Mouse (Mus musculus) hindbrain, embryonic 16.5 days (tissue): ENCODE data around the gene Galc. TPM values are rescaled to one million over a fixed set of nuclear protein-coding genes. Genes with fewer than 3 reads are reported as not detected.

Source experiments
- ATAC-seq: fragments of 200-750 bp; cut with Nextera tagmentation; 2 replicates; pipeline ENCODE4 v1.8.0; 2017; ENCODE audit warnings: moderate TSS enrichment, moderate library complexity
- H3K27ac ChIP-seq: fragments of 300-500 bp; sonication (generic); 2 replicates; pipeline ENCODE4 v1.5.1; 2014; ENCODE audit warnings: low read depth, mild to moderate bottlenecking, control low read depth, low read length, moderate library complexity
- H3K27me3 ChIP-seq: fragments of 300-500 bp; sonication (generic); replicated peaks from 2 replicates; pipeline ENCODE4 v1.6.1; 2014; ENCODE audit warnings: low read length; ENCODE audit not compliant: control insufficient read depth, insufficient read depth
- H3K36me3 ChIP-seq: fragments of 300-500 bp; sonication (generic); 2 replicates; pipeline ENCODE4 v1.6.1; 2014; ENCODE audit warnings: mild to moderate bottlenecking, low read length, moderate library complexity, mixed read lengths; ENCODE audit not compliant: control insufficient read depth, insufficient read depth
- H3K4me1 ChIP-seq: fragments of 300-500 bp; sonication (generic); 2 replicates; pipeline ENCODE4 v1.6.1; 2014; ENCODE audit warnings: low read depth, low read length; ENCODE audit not compliant: control insufficient read depth, insufficient read depth
- H3K4me2 ChIP-seq: fragments of 300-500 bp; sonication (generic); 2 replicates; pipeline ENCODE4 v1.6.1; 2014; ENCODE audit warnings: mild to moderate bottlenecking, low read length, control low read depth, moderate library complexity
- H3K4me3 ChIP-seq: fragments of 300-500 bp; sonication (generic); 2 replicates; pipeline ENCODE4 v1.5.1; 2014; ENCODE audit warnings: mild to moderate bottlenecking, low read length, control low read depth, moderate library complexity
- H3K9ac ChIP-seq: fragments of 300-500 bp; sonication (generic); 2 replicates; pipeline ENCODE4 v1.6.1; 2014; ENCODE audit warnings: low read depth, mild to moderate bottlenecking, control low read depth, low read length, moderate library complexity
- H3K9me3 ChIP-seq: fragments of 300-500 bp; sonication (generic); 2 replicates; pipeline ENCODE4 v1.6.1; 2014; ENCODE audit warnings: mild to moderate bottlenecking, low read length, moderate library complexity; ENCODE audit not compliant: control insufficient read depth
- WGBS: fragments of 180-500 bp; shearing (Covaris S2); extraction: QIAGEN DNeasy Blood & Tissue Kit; methylation state at CpG from one replicate; pipeline ENCODE4 v1.1.7; 2014; 5-methylcytosine and 5-hydroxymethylcytosine counted together
- polyA plus RNA-seq: library from polyadenylated mRNA; unstranded; fragments of >200 nt; fragmentation: Nextera tagmentation; extraction: Ambion mirVana; gene quantifications from 2 replicates; pipeline ENCODE4 v1.2.1, GENCODE M21; 2015

The Galc gene
- 10.6 and 11.7 TPM in 2 replicates for polyA plus RNA-seq

DNA sequence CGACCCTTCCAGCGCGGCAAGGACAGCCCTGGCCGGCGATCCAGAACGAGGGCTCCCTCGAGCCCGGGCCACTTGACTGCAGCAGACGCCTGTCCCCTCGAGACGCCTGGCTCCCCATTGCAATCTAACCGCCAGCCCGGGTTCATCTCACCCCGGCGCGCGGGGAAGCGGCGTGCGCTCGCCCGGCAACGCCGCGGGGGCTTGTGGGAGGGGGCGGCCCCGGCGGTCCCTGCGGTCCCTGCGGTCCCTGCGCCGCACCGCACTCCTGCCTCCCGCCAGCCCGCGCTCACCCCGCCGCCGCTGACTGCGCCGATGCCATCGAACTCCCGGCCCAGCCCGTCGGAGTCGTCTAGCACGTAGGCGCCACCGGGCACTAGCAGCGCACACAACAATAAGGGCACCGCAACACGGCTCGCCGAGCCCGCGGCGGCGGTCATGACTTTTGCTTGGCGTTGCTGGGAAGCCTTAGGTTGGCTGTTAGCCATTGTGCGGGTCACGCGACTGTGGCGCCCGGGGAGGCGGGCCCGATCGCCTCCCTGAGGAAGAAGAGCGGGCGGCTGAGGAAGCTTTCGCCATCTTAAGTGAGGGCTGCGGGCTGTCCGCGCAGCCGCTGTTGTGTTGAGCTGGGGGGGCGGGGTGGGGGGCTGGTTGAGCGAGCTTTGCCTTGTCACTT is at the start of gene Galc:
TSS of gene Galc (minus strand) at position 615 of the 673 bp plus-strand sequence.
- Histone ChIP-seq H3K4me1 (0 out of 2 replicates have a peak, but pooled peaks cover 2% of the 10 kb centered on the region), H3K27ac (peak within 1 kb of the TSS; percentile 98), H3K9ac (peak within 1 kb of the TSS; percentile 98), H3K4me3 (peak within 1 kb of the TSS; percentile 84), H3K4me2 (peak within 1 kb of the TSS; percentile 63), H3K27me3 (no peaks in the 10 kb centered on the region), H3K9me3 (no peaks in the 10 kb centered on the region), H3K36me3 (no peaks in the 10 kb centered on the region)
- 0% methylated on average over 69 of the region's 76 CpGs for WGBS
- peak; percentile 97 for ATAC-seq

- H3K4me3 ChIP-seq: no peak overlapping the region
- whole genome bisulfite sequencing: 82% methylated on average over 7 of the region's 7 CpGs
- no peak for ATAC-seq
Measured at GRCm38 (mm10) chr12:98307179-98307915, 48.1 kb upstream of the Galc start.

GRCm38 (mm10) chr12:98303013-98303412 is 43.8 kb upstream of the Galc start:
- no peak overlapping the region for H3K4me3 ChIP-seq
- H3K9me3 ChIP-seq: no peaks in the 10 kb centered on the region
- H3K27me3 ChIP-seq: no peaks in the 10 kb centered on the region

More at GRCm38 (mm10) chr12:98307179-98307915, 48.1 kb upstream of the Galc start:
- no peak overlapping the region for H3K4me2 ChIP-seq
- no peak overlapping the region for H3K27ac ChIP-seq
- H3K27me3 ChIP-seq: no peaks in the 10 kb centered on the region
- no peaks in the 10 kb centered on the region for H3K9me3 ChIP-seq
- no peaks in the 10 kb centered on the region for H3K4me1 ChIP-seq
- H3K9ac ChIP-seq: no peak overlapping the region
- no peaks in the 10 kb centered on the region for H3K36me3 ChIP-seq

GRCm38 (mm10) chr12:98301980-98302379 is 42.7 kb upstream of the Galc start:
- Histone ChIP-seq H3K36me3 (no peaks in the 10 kb centered on the region), H3K9ac (no peak overlapping the region), H3K4me2 (no peak overlapping the region), H3K27ac (no peak overlapping the region), H3K4me1 (no peaks in the 10 kb centered on the region), H3K9me3 (no peaks in the 10 kb centered on the region), H3K27me3 (no peaks in the 10 kb centered on the region), H3K4me3 (no peak overlapping the region)
- 93% methylated on average over 5 of the region's 5 CpGs for WGBS
- no peak for ATAC-seq

More at GRCm38 (mm10) chr12:98303013-98303412, 43.8 kb upstream of the Galc start:
- H3K36me3 ChIP-seq: no peaks in the 10 kb centered on the region
- no peaks in the 10 kb centered on the region for H3K4me1 ChIP-seq
- no peak overlapping the region for H3K27ac ChIP-seq
- WGBS: 38% methylated on average over 1 of the region's 1 CpGs
- no peak overlapping the region for H3K4me2 ChIP-seq
- no peak for ATAC-seq
- H3K9ac ChIP-seq: no peak overlapping the region

- Histone ChIP-seq H3K4me1 (no peaks in the 10 kb centered on the region), H3K27me3 (no peaks in the 10 kb centered on the region), H3K4me3 (no peak overlapping the region), H3K27ac (no peak overlapping the region), H3K9me3 (no peaks in the 10 kb centered on the region), H3K36me3 (no peaks in the 10 kb centered on the region), H3K9ac (no peak overlapping the region), H3K4me2 (no peak overlapping the region)
- ATAC-seq: no peak
- WGBS: 81% methylated on average over 2 of the region's 2 CpGs
Measured at GRCm38 (mm10) chr12:98294241-98294640, 35.0 kb upstream of the Galc start.

DNA sequence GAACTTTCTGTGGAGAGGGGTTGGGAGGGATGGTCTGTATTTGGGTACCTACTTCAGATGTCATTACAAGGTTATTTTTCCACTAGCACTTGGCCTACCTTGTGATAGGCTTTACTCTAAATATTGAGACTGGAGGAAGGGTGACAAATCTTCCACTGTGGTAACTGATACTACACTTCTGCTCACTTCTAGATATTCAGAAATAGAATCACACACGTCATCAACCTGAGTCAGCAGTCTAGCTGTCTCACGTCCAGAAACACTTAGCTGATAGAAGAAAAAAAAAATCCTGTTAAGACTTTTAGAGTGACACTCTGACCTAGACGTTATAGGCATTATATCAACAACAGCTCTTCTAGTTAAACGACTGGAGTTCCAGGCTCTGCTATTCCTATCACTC is 33.0 kb upstream of the Galc start:
- H3K4me1 ChIP-seq: no peaks in the 10 kb centered on the region
- no peaks in the 10 kb centered on the region for H3K36me3 ChIP-seq
- H3K4me3 ChIP-seq: no peak overlapping the region
- no peak overlapping the region for H3K4me2 ChIP-seq
- H3K9ac ChIP-seq: no peak overlapping the region
- H3K27ac ChIP-seq: no peak overlapping the region
- no peaks in the 10 kb centered on the region for H3K27me3 ChIP-seq
- ATAC-seq: no peak
- 83% methylated on average over 4 of the region's 4 CpGs for WGBS
- no peaks in the 10 kb centered on the region for H3K9me3 ChIP-seq

DNA sequence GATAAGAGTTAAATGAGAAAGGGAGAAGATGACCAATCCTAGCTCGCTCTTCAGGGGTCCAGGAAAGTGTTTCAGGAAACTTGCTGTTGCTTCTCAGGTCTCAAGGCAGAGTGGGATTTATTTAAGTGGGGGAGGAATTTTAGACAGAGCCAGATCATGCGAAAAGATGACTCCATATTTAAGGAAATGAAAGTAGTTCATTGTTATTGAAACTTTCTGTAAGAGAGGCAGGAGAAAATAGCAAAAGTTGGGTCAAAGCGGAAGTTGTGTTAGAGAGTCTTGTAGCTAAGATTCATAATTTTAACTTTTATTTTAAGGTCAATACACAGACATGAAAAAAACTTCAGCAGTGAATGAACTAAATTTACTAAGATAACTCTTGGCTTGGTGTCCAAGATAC is 31.2 kb upstream of the Galc start:
- H3K27me3 ChIP-seq: no peaks in the 10 kb centered on the region
- no peaks in the 10 kb centered on the region for H3K4me1 ChIP-seq
- H3K9me3 ChIP-seq: no peaks in the 10 kb centered on the region
- no peak for ATAC-seq
- H3K4me3 ChIP-seq: no peak overlapping the region
- no peak overlapping the region for H3K9ac ChIP-seq
- 91% methylated on average over 3 of the region's 3 CpGs for WGBS
- no peaks in the 10 kb centered on the region for H3K36me3 ChIP-seq
- H3K27ac ChIP-seq: no peak overlapping the region
- H3K4me2 ChIP-seq: no peak overlapping the region

- WGBS: 86% methylated on average over 3 of the region's 3 CpGs
- no peaks in the 10 kb centered on the region for H3K4me1 ChIP-seq
Measured at GRCm38 (mm10) chr12:98284477-98284876, 25.2 kb upstream of the Galc start.

GRCm38 (mm10) chr12:98283487-98283860 is 24.2 kb upstream of the Galc start:
- H3K27me3 ChIP-seq: no peaks in the 10 kb centered on the region
- H3K4me2 ChIP-seq: no peak overlapping the region
- no peaks in the 10 kb centered on the region for H3K36me3 ChIP-seq
- no peak overlapping the region for H3K9ac ChIP-seq
- H3K4me3 ChIP-seq: no peak overlapping the region
- H3K9me3 ChIP-seq: no peaks in the 10 kb centered on the region
- 67% methylated on average over 3 of the region's 3 CpGs for WGBS
- ATAC-seq: no peak
- H3K4me1 ChIP-seq: no peaks in the 10 kb centered on the region
- no peak overlapping the region for H3K27ac ChIP-seq

More at GRCm38 (mm10) chr12:98284477-98284876, 25.2 kb upstream of the Galc start:
- no peaks in the 10 kb centered on the region for H3K9me3 ChIP-seq
- no peak overlapping the region for H3K27ac ChIP-seq
- no peaks in the 10 kb centered on the region for H3K27me3 ChIP-seq
- H3K4me2 ChIP-seq: no peak overlapping the region
- no peak overlapping the region for H3K9ac ChIP-seq
- no peak for ATAC-seq
- H3K4me3 ChIP-seq: no peak overlapping the region
- H3K36me3 ChIP-seq: no peaks in the 10 kb centered on the region
